Mouse (Mus musculus): ENCODE measurements around the gene Slc25a43. TPM values are rescaled to one million over a fixed set of nuclear protein-coding genes. Genes with fewer than 3 reads are reported as not detected.

Slc25a43 gene
- polyA plus RNA-seq, 1 experiment from 2014 or later = 0.93 TPM

Other genes with a start within 250 kb of the Slc25a43 start
- 738 and 754 TPM in 2 replicates for gene Pgrmc1, start 145.5 kb upstream of the Slc25a43 start, polyA plus RNA-seq (2015; fragmentation: Nextera tagmentation; extraction: Ambion mirVana)
- gene Akap17b, start 98.3 kb upstream of the Slc25a43 start, polyA plus RNA-seq (2015; fragmentation: Nextera tagmentation; extraction: Ambion mirVana) = 6.1 and 6.2 TPM in 2 replicates
- gene Slc25a5, start 52.0 kb downstream of the Slc25a43 start, polyA plus RNA-seq (2015; fragmentation: Nextera tagmentation; extraction: Ambion mirVana) = 408 and 436 TPM in 2 replicates
- gene Ube2a, start 130.2 kb downstream of the Slc25a43 start, polyA plus RNA-seq (2015; fragmentation: Nextera tagmentation; extraction: Ambion mirVana) = 114 and 116 TPM in 2 replicates
- gene C330007P06Rik, start 130.5 kb downstream of the Slc25a43 start, polyA plus RNA-seq (2015; fragmentation: Nextera tagmentation; extraction: Ambion mirVana) = 20.9 and 21.0 TPM in 2 replicates
- gene Nkrf, start 159.2 kb downstream of the Slc25a43 start, polyA plus RNA-seq (2015; fragmentation: Nextera tagmentation; extraction: Ambion mirVana) = 19.5 and 20.3 TPM in 2 replicates
- 78.2 and 87.8 TPM in 2 replicates for gene Sept6, start 248.1 kb downstream of the Slc25a43 start, polyA plus RNA-seq (2015; fragmentation: Nextera tagmentation; extraction: Ambion mirVana)